Mouse (Mus musculus) left cerebral cortex, postnatal 4 days (tissue): ENCODE data around the gene E2f4. TPM values are rescaled to one million over a fixed set of nuclear protein-coding genes. Genes with fewer than 3 reads are reported as not detected.

Experiments used
- DNase-seq: peaks from one replicate; pipeline ENCODE4 v3.0.0-alpha.2; 2022
- intact Hi-C: fragments of 180-260 bp; cut with DNase I; formaldehyde crosslinking; loops from one replicate; pipeline ENCODE4 v1.15.1; 2025
- total RNA-seq, 2 experiments: library from RNA; stranded (reverse); gene quantifications; 2 replicates each; pipeline ENCODE4 v1.2.3; 2021

The E2f4 gene
- total RNA-seq = 10 to 100 TPM; 33.7 to 33.8 TPM

DNA sequence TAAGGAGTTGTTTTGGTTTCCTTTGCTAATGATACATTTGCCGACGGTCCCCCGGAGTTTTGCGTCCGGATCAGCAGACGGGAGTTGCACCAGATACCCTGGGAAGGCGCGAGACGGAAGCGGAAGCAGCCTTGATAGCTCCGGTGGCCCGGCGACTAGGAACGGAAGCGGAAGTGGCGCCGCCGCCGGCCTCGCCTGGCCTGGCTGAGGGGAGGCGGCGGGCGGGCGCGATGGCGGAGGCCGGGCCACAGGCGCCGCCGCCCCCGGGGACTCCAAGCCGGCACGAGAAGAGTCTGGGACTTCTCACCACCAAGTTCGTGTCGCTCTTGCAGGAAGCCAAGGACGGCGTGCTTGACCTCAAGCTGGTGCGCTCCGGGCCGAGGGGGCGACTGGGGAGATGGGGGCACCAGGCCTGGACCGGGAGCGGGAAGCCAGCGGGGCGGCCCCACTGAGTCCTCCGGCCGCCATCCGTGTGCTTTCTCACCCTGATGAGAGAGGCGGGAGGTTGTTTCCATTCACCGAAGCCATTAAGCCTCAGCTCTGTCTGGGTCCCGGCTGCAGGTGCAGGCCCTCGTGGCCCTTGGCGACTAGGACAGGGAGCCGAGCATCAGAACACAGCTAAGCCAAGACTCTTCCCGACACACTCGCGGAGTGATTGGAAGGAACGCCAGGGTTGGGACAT is at the start of gene E2f4:
Gene E2f4, plus strand, starts transcription at position 153 of the 682 bp plus-strand sequence.
- peak; percentile 91 for DNase-seq
- intact Hi-C loops = no loop called here

DNA sequence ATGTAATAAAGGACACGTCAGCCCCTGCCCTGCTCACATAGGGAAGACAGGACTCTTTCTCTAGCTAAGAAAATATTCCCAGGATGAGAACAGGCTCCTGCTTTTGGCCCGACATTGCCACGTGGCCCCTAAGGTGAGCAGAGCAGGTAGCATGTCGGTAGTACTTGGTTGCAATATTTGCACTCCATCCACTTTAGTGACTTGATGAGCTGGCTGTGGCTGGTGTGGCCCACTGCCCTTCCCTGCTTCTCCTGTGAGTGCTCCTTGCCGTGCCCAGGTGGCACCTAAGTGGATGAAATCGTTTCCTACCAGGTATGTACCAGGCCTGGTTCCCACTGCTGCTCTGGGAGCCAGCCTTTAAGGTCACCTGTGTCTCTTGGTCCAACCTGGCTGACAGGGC is 45.5 kb upstream of the E2f4 start:
- DNase-seq = no peak
- intact Hi-C loops = no loop called here

DNA sequence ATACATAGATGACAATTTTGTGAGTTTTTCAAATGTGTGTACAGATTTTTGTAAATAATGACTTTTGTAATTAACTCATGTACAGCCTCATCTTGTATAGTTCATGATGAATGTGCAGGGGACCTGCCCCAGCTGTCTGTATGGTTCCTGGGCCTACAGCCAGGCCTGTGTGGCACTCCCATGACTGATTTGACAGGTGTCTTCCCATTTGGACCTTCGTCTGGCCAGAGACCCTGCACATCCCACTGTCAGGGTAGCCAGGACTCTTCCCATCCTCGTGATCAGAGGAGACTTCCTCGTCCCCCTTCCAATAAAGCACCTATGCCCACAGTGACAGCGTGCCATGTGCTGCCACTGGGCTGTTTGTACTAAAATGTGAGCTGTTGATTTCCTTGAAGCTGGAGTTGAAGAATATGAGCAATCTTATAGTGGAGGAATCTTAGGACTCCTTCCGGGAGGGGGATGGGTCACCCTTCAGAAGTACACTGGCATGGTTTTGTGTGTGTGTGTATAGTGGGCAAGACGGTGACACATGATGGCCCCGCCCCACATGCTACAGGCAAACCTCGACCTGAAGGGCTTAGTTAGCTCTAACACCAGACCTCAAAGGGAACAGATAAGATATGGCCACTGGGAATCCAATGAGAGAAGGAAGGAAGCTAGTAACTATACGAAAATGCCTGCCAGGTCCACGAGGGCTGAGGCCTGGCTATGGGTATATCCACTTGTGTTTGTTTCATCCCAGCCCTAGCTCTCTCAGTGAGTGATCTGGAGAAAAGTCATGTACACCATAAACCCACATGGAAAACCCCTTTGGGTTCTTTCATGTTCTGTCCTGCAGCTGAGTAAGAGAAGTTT is 44.6 kb upstream of the E2f4 start:
- DNase-seq = no peak
- intact Hi-C loops = no loop called here

DNA sequence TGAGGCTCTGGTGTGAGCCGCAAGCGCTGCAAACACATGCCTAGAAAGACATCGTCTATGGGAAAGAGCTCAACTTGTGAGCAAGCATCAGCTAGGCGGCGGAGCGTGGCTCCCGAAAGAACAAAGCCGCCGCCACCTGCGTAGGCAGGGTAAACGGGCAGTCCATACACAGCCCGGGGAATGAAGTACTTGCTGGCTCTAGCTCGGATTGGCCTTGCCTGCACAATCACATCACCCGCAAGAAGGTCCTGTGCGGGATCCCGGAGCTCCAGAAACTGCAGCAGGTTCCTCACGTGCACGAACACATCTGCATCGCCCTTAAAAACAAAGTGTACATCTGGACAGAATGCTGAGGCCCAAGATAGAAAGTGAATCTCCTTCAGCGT is 43.7 kb upstream of the E2f4 start:
- intact Hi-C loops = no loop called here
- DNase-seq = no peak

DNA sequence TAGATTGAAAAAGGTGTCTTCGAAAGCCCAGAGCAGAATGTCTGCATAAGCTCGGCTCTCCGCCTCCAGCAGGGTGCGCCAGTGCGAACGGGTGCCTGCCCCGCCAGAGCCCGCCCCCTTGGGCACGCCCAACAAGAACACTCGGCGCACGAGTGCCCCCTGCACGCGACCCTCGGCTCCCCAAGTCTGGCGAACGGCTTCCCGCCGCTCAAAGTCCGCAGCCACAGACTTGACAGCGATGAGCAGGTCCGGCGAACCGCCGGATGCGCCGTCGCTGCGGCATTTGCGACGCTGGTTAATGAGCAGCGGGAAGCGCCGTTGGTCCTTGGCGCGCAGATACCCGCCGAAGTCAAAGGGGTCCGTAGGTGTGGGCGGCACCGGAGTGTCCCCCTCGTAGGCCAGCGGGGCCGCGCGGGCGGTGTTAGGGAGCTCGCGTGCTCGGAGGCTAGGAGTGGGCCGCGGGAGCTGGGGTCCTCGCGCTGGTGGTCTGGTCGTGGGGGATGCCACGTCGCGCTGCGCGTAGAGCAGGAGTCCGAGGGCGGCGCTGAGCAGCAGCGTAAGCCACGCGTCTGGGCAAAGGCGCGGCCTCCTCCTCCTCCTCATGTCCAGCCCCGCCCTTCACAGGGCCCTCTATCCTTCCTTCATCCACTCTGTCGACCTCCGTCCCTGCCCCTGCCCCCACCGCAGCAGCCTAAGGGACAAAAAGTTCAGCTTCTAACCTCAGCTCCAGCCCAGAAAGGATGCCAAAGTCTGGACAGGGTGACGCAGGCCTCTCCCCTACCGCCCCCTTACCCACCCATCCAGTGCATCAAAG is 43.1 kb upstream of the E2f4 start:
- intact Hi-C loops = no loop called here
- DNase-seq = peak; percentile 95

DNA sequence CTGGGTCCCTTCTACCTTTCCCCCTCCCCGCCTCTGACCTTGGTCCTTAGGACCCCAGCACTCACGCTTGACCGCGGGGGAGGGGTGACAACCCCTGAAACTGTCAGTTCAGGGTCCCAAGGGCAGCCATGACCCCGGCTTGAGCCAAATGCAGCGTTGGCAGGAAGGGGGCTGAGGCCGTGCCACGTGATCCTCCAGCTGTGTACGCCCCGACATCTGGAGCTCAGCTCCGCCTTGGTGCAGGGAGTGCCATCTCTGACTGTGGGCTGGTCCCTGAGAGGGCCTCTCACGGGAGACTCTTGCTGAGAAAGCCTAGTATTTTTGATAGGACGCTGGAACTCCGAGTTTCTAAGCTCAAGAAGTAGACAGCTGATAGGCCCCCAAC is 42.5 kb upstream of the E2f4 start, which contains the start of gene B3gnt9:
Gene B3gnt9, minus strand, starts transcription at position 188 of the 385 bp plus-strand sequence.
- no peak for DNase-seq
- intact Hi-C loops = no loop called here

DNA sequence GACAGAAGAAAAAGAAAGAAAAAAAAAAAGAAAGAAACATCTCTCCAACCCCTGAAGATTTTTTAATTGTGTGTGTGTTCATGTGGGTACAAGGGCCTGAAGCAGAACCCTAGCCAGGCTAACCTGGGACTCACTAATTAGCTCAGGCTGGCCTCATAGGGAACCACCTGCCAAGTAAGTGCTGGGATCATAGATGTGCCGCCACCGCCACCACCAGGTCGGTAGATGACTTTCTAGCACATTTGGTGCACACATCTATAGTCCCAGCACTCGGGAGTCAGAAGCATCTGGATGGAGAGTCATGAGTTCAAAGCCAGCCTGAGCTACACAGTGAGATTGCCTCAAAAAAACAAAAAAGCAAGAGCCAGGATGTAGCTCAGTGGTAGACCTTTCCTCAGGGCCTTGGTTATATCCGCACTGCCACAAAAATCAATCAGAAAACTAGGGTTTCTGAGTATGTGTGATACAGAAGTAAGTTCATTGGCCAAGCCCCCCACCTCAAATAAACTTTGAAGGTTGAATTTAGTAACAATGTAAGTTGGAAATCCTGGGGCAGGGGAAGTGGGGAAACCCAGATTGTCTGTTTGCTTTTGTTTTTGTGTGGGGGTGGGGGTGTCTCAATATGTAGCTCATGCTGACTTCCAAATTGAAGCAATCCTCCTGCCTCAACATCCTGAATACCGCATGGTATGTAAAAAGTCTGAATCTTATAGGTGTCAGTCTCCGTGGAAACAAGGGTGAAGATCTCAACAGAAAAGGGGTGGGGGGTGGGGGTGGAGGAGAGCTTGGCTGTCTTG is 39.9 kb upstream of the E2f4 start:
- no peak for DNase-seq
- intact Hi-C loops = no loop called here

DNA sequence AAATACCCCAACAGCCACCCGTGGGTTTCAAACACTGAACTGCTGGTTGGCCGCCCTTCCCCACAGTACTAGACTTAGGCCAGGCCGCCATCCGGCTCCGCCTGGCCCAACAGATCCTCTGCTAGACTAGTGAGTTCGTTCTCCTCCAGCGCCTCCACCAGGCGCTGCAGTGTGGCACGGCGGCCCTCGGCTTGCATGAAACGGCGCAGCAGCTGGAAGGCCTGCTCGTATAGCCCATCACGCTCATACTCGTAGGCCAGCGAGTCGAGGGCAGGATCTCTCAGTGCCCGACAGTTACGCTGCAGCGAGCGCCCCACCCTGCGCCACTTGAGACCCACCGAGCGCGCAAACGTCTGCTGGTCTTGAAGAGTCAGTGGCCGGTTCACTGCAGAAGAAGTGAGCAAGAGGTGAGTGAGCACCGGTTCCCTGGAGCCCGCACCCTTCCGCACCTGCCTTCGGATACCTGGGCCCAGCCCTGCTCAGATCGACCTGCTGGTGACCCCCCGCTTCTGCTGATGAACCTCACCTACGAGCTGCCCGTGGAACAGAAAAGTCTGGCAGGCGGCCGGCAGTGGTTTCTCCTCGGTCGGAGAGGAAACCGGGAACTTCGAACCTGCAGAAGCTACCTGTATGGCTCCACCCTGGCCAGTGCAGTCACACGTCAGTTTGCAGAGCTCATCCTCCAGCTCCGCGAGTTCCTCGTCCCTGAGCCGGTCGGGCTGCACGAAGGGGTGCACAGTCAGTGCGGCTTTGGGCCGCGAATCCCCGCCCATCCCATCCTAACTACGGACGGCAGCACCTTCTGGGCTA is 38.3 kb upstream of the E2f4 start:
- intact Hi-C loops = no loop called here
- peak; percentile 40 for DNase-seq

DNA sequence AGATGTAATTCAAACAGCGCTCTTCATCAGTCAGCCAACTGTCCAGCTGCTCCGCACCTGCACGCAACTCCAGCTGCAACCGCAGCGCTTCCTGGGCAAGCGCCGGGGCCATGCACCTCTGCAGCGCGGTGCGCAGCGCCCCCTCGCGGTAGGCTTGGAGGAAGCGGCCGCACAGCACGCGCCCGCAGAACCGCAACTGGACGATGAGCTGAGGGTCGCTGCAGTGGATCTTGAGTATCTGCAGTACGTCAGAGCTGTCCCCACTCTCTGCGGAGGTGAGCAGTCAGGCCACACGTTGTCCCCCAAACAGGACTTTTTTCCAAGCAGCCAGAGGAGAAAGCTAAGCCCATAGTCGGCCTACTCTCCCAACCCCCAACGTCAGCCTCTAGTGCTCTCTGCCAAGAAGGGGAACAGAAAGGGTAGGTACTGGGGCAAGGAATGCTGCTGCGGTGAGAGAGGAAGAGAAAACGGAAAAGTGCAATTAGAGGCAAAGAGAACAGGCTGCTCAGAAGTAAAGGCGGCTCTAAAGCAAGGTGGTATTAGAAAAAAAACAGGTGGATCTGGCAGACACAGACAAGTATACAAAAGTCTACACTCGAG is 37.6 kb upstream of the E2f4 start:
- DNase-seq = peak; percentile 77
- intact Hi-C loops = no loop called here

DNA sequence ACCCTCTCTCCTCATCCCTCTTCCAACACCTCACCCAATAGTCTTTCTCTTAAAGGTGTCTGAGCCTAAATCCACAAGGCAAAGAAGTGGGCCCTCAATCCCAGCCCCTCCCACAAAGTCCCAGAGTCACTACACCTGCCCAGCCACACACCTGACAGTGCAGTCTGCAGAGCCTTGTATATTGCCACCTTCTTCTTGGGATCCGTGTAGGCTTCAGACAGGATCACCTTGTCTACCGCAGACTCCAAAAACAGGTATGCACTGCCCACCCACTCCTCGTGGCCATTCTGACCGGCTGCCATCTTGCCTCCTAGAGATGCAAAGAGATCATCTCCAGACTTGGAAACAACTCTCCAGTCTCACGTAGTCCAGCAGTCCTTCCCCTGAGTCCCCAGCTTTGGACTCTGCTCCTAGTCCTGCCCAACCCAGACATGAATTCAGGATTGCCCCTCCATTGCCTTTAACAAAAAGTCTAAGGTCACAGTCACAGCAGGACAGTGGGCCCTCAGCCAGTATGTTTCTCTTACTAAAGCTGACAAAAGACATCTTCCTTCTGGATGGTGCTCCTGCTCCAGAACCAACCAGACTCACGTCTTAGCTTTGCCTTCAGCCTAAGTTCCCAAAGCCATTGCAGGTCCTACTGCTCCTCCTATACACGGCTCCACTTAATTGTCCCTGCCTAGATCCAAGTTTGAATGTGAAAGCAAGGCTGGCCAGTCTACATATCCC is 36.9 kb upstream of the E2f4 start:
- no peak for DNase-seq
- intact Hi-C loops = no loop called here

DNA sequence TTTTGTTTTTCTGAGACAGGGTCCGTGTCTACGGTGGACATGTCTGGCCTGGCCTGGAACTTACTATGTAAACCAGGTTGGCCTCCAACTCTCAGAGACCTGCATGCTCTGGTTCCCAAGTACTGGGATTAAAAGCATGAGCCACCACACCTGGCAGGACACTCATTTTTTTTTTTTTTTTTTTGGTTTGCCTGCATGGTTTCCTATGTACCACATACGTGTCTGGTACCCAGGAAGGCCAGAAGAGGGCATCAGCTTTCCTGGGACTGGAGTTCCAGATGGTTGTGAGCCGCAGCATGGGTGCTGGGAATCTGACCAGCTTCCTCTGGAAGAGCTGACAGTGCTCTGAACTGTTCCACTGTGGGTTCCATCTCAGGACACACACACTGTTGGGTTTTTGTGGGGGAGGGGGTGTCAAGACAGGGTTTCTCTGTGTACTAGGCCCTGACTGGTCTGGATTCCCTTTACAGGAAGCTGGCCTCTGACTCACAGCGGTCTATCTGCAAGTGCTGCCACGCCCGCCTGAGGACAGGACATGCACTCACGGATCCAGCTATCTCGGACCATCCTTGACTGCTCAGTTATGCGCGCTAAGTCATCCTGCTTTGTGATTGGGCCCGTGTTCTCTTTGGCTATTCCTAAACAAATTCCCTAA is 36.0 kb upstream of the E2f4 start:
- intact Hi-C loops = no loop called here
- no peak for DNase-seq

DNA sequence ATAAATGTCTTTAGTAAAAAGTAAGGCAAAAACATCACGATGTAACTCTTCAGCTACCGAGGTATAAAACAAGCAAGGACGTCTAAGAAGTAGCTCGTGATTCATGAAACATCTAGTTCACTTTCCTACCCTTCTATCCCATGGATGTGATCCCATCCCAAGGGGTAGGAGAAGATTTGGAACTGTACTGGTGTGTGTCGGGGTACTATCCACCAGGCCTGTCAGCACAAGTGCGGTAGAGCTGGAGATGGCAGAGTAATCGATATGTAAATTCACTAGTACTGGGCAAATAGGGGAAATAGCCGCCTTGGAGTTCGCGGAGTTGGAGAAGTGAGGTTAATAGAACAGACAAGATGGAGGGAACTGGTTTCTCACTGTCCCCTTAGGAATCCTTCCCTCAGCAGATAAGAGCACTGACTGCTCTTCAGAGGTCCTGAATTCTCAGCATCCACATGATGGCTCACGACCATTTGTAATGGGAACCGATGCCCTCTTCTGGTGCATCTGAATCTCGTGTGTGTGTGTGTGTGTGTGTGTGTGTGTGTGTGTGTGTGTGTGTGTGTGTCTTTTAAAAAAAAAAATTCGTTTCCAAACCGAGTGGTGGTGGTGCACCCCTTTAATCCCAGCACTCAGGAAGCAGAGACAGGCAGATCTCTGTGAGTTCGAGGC is 34.1 kb upstream of the E2f4 start:
- intact Hi-C loops = no loop called here
- DNase-seq = no peak

DNA sequence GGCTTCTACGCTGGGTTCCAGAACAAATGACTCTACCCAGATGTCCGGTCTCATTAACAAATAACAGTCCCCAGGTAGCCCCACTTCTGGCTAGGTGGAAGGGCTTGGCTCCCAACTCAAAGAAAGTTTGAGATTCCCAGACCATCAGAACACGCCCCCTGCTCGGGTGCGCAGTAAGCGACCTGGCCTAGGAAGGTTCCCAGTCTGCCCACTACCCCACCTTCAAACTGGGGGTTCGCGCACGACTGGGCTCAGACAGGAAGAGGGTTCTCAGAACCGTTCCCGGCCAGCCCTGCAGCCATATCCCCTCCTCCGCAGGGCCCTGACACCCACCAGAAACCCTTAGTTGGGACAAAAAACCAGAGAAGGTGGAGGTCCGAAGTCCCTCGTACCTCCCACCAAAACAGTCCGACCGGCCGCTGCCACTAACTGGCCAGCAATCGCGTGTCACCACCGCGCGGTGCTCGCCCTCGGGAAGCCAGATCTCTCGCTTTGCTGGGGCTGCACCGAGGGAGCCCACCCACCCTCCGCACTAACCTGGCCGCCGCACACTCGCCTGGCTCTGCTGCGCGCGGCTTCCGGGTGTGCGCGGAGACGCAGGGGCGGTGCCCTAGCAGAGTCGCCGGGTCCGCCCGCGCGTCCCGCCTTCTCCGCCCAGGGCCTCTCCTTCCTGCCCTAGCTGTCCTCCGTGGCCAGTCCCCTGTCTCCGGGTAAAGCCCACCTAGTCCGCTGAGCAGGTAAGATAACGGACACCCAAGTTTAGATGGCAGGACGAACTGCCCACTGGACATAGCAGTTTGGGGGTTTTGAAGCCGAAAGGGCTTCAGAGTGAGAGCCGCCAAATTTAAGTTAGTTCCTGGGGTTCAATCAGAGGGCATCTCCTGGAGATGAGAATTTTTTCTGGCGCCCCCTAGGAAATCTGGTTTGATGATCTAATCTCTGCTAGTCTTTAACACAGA is 33.2 kb upstream of the E2f4 start, which contains the start of the genes Tradd and Fbxl8:
Gene Tradd, minus strand, starts transcription at position 586 of the 959 bp plus-strand sequence.
Gene Fbxl8, plus strand, starts transcription at position 625 of the 959 bp plus-strand sequence.
- peak; percentile 41 for DNase-seq
- intact Hi-C loops = no loop called here

DNA sequence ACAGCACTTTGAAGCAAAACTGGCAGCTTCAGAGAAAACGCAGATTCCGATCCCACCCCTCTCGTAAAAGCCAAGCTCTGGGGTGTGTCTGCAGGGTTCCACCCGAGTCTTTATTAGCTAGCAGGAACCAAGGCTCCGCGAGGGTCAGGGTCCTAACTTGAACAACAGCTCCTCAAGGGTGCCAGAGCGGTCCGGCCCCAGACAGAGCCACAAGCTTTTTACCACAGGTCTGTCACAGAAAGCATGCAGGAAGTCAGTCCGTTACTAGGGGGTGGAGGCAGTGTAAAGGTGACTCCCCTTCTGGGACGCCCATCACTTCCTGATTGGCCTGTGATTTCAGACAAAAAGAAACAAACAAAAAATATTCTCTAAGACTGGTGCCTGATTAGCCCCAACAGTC is 32.3 kb upstream of the E2f4 start:
- DNase-seq = no peak
- intact Hi-C loops = no loop called here

DNA sequence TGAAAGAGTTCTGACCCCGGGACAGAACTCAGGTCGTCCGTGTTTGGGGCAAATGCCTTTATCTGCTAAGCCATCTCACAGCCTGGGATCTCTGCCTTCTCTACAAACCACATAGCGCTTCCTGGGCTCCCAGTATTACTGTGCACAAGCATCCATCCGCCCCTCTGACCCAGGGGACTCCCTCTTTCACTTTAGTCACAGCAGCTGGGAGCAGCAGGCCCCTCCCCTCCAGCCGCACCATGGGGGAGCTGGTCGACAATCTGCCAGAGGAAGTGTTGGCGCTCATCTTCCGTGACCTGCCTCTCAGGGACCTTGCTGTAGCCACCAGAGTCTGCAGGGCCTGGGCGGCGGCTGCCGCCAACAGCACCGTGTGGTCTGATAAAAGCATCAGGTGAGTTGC is 30.7 kb upstream of the E2f4 start:
- no peak for DNase-seq
- intact Hi-C loops = no loop called here

DNA sequence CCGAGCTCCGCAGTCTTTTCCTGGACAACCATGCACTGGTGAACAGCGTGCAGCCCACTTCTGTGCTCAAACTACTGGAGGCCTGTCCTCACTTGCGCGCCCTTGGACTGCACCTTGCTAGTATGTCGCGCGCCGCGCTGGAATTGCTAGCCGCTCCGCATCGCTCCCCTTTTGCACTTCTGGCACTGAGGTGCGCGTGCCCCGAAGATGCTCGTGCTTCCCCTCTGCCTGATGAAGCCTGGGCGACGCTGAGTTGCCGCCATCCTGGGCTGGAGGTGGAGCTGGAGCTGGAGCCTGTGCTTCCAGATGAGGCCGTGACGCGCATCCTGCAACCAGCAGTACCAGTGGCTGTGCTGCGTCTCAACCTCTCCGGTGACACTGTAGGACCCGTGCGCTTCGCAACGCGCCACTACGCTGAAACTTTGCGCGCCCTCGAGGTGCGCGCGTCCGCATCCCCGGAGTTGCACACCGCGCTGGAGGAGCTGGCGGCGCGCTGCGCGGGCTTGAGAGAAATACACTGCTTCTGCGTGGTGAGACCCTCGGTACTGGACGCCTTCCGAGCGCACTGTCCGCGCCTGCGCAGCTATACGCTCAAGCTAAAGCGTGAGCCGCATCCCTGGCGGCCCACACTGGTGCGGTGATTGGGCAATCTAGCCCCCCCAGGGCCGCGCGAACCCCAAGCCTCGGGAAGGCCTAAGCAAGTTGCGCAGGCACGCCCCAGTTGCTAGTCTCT is 29.0 kb upstream of the E2f4 start:
- peak; percentile 82 for DNase-seq
- intact Hi-C loops = no loop called here
